Mouse (Mus musculus) frontal cortex, postnatal 36 days (tissue): ENCODE results near the gene Fam198a.
"Not testable (repeated sequence)": the region's sequence is repeated elsewhere in the genome, so short reads cannot be mapped to it uniquely, and the experiment has no call there.

Experiments
- DNase-seq, 2 experiments: peaks; one replicate each; pipeline ENCODE4 v3.0.0; 2022; ENCODE audit warnings: low spot score in 2 of 2

Fam198a gene

DNA sequence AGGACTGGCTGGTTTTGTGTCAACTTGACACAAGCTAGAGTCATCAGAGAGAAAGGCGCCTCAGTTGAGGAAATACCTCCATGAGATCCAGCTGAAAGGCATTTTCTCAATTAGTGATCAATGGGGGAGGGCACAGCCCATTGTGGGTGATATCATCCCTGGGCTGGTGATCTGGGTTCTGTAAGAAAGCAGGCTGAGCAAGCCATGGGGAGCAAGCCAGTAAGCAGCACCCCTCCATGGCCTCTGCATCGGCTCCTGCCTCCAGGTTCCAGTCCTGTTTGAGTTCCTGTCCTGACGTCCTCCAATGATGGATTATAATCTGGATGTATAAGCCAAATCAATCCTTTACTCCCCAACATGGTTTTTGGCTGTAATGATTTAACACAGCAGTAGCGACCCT is 70.4 kb downstream of the Fam198a start:
- DNase-seq = not testable (repeated sequence)

DNA sequence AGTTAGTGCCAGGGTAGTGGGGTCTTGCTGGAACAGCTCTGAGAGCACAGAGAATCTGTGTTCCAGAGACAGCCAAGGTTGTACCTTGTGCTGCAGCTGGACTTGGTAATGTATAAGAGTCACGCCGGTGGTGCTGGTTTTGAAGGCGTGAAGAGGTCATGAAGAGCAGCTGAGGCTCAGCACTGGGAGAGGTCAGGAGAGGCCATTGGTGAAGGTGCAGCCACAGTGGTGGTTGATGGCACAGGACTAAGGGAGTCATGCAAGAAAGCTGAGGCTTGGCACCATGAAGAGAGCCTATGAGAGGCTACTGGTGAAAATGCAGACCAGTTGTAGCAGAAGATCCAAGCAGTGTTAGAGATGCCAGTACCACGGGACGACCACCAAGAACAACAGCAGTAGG is 70.8 kb downstream of the Fam198a start:
- DNase-seq = no peak

DNA sequence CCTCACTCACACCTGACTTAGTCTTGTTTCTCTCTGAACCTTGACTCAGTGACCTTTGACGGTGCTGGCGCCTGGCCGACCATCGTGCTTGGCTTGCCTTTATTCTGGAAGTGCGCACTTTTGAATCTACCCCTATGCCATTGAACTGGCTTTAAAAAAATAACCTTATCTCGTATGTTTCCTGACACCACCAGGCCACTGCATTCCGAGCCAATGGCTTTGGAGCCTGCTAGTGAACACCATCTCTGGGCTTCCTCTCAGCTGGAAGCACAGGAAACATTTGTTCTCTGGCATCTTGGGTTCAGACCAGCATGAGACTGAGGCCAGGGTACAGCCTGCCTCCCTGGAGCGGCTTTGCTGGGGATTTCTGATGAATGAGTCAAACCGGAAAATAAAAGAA is 72.0 kb downstream of the Fam198a start:
- DNase-seq = no peak

DNA sequence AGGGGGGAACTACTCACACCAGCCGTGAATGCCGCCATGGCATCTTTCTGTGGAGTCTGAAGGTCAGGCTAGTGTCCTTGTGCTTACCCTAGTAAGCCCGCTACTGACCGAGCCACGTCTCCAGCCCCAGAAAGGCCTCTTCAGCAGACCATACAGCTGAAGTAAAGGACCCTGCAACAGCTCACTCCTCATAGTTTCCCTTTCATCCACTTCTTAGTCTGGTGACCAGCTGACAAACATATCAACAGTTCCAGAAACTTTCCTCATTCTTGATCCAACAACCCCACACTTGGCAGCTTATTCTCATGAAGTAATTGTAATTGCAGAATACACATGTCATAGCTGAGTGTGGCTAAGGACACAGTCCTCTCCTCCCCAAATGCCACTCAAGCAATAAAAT is 73.1 kb downstream of the Fam198a start:
- DNase-seq = no peak

DNA sequence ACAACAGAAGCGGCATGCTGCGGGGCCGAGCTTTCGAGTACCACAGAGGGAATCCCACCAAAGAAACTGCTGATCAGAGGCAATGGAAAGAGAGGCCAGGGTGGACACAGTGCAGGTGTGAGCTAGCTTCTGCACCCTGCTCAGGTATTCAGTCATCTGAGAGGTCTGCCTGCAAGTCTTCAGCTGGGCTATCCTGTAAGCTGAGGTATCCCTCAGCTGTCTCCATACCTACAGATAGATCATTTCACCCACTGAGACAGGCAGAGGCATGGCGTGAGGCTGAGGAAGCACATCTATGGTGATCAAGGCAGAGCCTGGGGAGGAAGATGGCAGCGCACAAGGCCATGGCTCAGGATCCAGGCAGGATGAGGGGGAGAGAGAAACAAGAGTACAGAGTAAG is 73.6 kb downstream of the Fam198a start:
- no peak for DNase-seq

DNA sequence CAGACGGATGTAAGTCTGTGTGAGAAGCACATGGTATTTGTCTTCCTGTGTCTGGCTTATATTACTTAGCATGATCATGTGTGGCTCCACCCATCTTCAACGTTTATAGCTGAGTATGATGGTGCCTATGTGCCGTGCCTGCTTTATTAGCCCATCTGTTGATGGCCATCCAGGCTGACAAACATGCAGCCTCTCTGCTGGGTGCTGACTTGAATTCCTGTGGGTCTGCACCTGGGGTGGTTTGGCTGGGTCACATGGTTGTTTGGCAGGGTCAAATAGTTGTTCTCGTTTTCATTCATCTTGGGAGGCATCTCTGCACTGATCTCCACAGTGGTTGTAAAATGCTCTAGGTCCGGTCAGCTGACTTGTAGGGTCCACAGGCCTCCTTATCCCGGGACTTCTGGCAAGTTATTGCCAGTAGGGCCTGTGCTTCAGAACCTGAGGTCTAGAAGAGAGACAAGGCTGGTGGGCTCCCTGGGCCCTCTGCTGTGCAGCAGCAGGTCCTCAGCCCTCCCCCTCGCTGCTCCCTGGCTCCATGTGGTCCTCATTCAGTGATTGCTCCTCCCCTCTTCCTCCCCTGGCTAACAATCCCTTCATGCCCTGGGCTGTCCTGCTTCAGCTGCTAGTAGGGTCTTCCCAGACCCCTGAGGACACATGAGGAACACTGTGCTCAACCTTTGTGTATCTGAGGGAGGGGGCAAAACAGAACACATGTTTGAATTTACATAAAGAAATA is 75.2 kb downstream of the Fam198a start:
- no peak for DNase-seq

DNA sequence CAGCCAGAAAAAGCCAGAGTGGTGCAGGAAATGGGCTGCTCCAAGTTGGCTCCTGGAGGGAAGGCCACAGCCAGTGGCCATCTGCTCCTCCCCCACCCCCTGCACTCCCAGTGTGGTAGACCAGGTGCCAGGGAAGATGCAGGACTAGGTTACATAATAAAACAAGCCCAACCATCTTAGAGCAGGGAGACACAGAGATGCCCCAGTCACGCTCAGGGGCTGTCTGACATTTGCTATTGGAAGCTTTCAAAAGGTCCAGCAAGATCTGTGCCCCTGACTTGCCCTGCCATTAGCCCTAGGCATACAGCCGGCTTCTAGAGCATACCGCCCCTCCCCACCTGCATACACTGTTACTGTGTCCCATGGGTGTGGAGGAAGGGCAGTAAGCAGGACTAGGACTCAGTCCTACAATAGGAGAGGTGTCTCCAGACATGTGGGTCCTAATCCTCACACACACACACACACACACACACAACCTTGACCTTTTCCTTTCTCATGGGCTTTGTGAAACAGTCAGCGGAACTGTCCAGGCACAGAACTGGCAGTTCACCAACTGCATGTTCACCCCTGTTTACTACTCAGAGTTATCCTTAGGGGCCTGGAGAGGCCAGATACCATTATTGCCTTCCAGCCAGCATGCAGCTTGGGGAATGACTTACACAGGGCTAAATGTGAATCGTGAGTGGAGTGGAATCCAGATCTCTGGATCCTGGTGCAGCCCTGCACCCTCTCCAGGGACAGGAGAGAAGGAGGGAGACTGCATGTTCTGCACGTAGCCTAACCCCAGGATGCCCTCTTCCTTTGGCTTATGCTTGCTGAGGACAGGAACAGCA is 76.5 kb downstream of the Fam198a start:
- DNase-seq = no peak

DNA sequence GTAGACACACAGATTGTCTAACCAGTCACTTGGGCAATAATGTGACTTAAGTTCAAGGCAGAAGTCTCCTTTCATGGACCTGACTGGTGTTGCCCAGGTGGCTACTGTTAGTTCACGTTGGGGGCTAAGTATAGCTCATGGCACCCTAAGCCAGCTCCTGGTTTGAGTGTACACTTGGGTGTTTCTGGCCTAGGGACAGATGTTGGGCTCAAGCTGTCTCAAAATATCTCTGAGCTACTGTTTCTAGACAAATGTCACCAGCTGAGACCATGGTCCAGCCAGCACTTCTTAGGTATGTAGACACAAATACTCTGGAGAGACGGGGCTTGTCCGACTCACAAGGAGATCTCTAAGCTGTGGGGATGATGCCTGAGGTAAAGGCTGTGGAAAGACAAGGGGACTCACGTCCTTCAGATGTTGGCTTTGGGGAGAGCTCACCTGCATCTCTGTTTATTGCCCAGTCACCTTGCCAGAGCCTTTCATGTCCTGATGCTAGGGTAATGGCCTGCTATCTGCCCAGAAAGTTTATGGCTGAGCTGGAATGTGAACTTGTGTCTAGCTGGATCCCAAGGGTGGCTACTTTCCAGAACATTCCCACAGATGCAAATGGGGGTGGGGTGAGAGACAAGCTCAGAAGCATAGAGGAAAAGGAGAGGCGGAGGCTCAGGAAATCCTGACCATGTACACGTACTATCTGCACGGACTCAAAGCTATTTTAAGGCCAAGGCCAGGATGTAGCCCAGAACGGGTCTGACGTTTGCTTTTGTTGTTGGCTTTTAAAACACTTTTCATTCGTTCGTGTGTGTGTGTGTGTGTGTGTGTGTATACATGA is 77.3 kb downstream of the Fam198a start:
- DNase-seq = no peak

DNA sequence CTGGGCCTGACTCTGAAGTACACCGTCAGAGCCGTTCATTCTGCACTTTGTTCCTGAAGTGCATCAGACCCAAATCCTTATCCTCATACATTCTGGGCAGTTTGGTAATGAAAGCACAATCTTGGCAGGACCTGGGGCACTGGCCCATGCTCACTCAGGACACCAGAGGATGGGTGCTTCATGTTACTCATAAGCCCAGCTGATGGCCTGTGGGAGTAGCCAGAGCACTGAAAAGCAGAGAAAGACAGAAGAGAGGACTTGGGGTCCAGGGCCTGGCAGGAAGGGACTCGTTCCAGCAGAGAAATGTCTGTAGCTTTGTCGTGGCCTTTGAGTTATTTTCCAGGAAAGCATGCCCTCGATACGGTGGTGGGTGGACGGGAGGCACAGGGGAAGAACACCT is 79.0 kb downstream of the Fam198a start:
- no peak for DNase-seq
